Mouse (Mus musculus): Measurements from ENCODE around the gene Srebf1. TPM values are rescaled to one million over a fixed set of nuclear protein-coding genes. Genes with fewer than 3 reads are reported as not detected.
A peak's percentile ranks its signal among the peaks of the same experiment; 100 is the strongest.

Gene Srebf1
- polyA plus RNA-seq, 1 experiment from 2014 or later, result 70.9 TPM

GRCm38 (mm10) chr11:60188275-60188853 lies 34.0 kb downstream of the Srebf1 start:
- Histone ChIP-seq H3K9me3 (ENCODE audit: control insufficient read depth, low read depth, low read length) (no peaks in the 10 kb centered on the region), H3K27me3 (ENCODE audit: control insufficient read depth, insufficient read depth, low read length) (no peaks in the 10 kb centered on the region), H3K36me3 (ENCODE audit: control insufficient read depth, insufficient read depth, low read length) (peaks cover 73% of the 10 kb centered on the region), H3K4me1 (ENCODE audit: control insufficient read depth, insufficient read depth, low read length) (peaks cover 17% of the 10 kb centered on the region), H3K9ac (replicated peaks; ENCODE audit: low read depth, low read length) (no peak overlapping the region), H3K4me3 (ENCODE audit: low read depth, low read length) (no peak overlapping the region), H3K27ac (ENCODE audit: low read length) (no peak overlapping the region), H3K4me2 (replicated peaks; ENCODE audit: low read depth, low read length) (no peak overlapping the region)
- 87% methylated on average over 25 of the region's 25 CpGs for WGBS
- ATAC-seq (ENCODE audit: insufficient number of reproducible peaks, insufficient read depth, low FRiP score, low read depth), result no peak

DNA sequence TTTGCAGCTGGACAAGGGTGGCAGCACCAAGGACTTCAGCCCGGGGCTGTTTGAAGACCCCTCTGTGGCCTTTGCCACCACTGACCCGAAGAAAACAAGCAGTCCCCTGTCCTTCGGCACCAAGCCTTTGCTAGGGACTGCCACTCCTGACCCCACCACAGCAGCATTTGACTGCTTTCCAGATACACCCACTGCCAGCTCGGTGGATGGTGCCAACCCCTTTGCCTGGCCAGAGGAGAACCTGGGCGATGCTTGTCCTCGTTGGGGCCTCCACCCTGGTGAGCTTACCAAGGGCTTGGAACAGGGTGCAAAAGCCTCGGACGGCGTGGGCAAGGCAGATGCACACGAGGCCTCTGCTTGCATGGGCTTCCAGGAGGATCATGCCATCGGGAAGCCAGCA lies 35.3 kb downstream of the Srebf1 start:
- peaks cover 70% of the 10 kb centered on the region for H3K36me3 ChIP-seq (ENCODE audit: control insufficient read depth, insufficient read depth, low read length)
- no peaks in the 10 kb centered on the region for H3K9me3 ChIP-seq (ENCODE audit: control insufficient read depth, low read depth, low read length)
- WGBS, result 82% methylated on average over 11 of the region's 11 CpGs
- ATAC-seq (ENCODE audit: insufficient number of reproducible peaks, insufficient read depth, low FRiP score, low read depth), result no peak
- no peak overlapping the region for H3K9ac ChIP-seq (replicated peaks; ENCODE audit: low read depth, low read length)
- H3K4me2 ChIP-seq (replicated peaks; ENCODE audit: low read depth, low read length), result no peak overlapping the region
- no peaks in the 10 kb centered on the region for H3K27me3 ChIP-seq (ENCODE audit: control insufficient read depth, insufficient read depth, low read length)
- H3K4me3 ChIP-seq (ENCODE audit: low read depth, low read length), result no peak overlapping the region
- H3K4me1 ChIP-seq (ENCODE audit: control insufficient read depth, insufficient read depth, low read length), result peaks cover 30% of the 10 kb centered on the region
- no peak overlapping the region for H3K27ac ChIP-seq (ENCODE audit: low read length)

DNA sequence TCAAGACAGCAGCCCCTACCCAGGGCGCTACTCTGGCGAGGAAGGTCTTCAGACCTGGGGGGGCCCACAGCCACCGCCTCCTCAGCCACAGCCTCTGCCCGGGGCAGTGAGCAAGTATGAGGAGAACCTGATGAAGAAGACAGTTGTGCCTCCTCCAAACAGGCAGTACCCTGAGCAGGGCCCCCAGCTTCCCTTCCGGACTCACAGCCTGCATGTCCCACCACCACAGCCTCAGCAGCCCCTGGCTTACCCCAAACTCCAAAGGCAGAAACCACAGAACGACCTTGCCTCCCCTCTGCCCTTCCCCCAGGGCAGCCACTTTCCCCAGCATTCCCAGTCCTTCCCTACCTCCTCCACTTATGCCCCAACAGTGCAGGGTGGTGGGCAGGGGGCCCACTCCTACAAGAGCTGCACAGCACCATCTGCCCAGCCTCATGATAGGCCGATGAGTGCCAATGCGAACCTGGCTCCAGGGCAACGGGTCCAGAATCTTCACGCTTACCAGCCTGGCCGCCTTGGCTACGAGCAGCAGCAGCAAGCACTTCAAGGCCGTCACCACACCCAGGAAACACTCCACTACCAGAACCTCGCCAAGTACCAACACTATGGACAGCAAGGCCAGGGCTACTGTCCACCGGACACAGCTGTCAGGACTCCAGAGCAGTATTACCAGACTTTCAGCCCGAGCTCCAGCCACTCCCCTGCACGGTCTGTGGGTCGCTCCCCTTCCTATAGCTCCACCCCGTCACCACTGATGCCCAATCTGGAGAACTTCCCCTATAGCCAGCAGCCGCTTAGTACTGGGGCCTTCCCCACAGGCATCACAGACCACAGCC lies 36.8 kb downstream of the Srebf1 start:
- Histone ChIP-seq H3K9me3 (ENCODE audit: control insufficient read depth, low read depth, low read length) (no peaks in the 10 kb centered on the region), H3K4me1 (ENCODE audit: control insufficient read depth, insufficient read depth, low read length) (peaks cover 43% of the 10 kb centered on the region), H3K36me3 (ENCODE audit: control insufficient read depth, insufficient read depth, low read length) (peaks cover 56% of the 10 kb centered on the region), H3K4me2 (replicated peaks; ENCODE audit: low read depth, low read length) (no peak overlapping the region), H3K4me3 (ENCODE audit: low read depth, low read length) (no peak overlapping the region), H3K27ac (ENCODE audit: low read length) (0 out of 2 replicates have a peak overlapping the region, but pooled peaks have one; percentile 2), H3K9ac (replicated peaks; ENCODE audit: low read depth, low read length) (no peak overlapping the region), H3K27me3 (ENCODE audit: control insufficient read depth, insufficient read depth, low read length) (no peaks in the 10 kb centered on the region)
- no peak for ATAC-seq (ENCODE audit: insufficient number of reproducible peaks, insufficient read depth, low FRiP score, low read depth)
- WGBS, result 73% methylated on average over 20 of the region's 20 CpGs

GRCm38 (mm10) chr11:60184346-60185325 lies 37.7 kb downstream of the Srebf1 start:
- H3K9me3 ChIP-seq (ENCODE audit: control insufficient read depth, low read depth, low read length), result no peaks in the 10 kb centered on the region
- H3K4me1 ChIP-seq (ENCODE audit: control insufficient read depth, insufficient read depth, low read length), result peaks cover 49% of the 10 kb centered on the region
- peaks cover 46% of the 10 kb centered on the region for H3K36me3 ChIP-seq (ENCODE audit: control insufficient read depth, insufficient read depth, low read length)
- no peak overlapping the region for H3K9ac ChIP-seq (replicated peaks; ENCODE audit: low read depth, low read length)
- H3K27me3 ChIP-seq (ENCODE audit: control insufficient read depth, insufficient read depth, low read length), result no peaks in the 10 kb centered on the region
- no peak overlapping the region for H3K4me2 ChIP-seq (replicated peaks; ENCODE audit: low read depth, low read length)
- H3K27ac ChIP-seq (ENCODE audit: low read length), result peak overlapping the region; percentile 58; the same call in 1 of the 2 replicates
- H3K4me3 ChIP-seq (ENCODE audit: low read depth, low read length), result no peak overlapping the region
- WGBS, result 49% methylated on average over 22 of the region's 22 CpGs
- ATAC-seq (ENCODE audit: insufficient number of reproducible peaks, insufficient read depth, low FRiP score, low read depth), result no peak

- peak overlapping the region; percentile 28; the same call in 1 of the 2 replicates for H3K27ac ChIP-seq (ENCODE audit: low read length)
These were observed 39.6 kb downstream of the Srebf1 start for GRCm38 (mm10) chr11:60182741-60183140.

DNA sequence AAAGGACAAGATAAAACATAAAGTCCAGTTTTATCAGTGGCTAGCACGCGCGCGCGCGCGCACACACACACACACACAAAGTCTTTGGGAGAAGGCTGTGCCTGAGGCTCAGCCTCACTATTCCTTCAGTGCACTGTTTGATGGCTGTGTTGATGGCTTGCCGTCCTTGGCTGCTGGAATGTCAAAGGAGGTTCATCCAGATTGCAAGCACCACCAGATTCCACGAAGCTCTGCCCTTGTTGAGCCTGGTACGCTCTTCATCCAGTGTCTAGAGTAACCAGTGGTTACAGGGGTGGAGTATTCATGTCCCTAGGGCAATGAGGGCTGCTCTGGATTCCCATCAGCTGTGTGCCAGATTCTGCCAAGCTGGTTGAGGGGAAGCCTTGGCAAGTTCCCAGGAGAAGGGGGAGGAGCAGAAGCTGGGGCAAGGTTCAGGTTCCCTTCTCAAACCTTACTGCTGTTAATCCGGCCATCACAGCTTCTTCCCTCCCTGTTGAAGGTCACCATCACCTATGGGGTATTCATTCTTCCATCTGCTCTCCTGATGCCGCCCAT lies 40.2 kb downstream of the Srebf1 start:
- ATAC-seq (ENCODE audit: insufficient number of reproducible peaks, insufficient read depth, low FRiP score, low read depth), result no peak
- 77% methylated on average over 12 of the region's 12 CpGs for WGBS
- Histone ChIP-seq H3K27ac (ENCODE audit: low read length) (peak overlapping the region; percentile 28; the same call in 1 of the 2 replicates), H3K4me2 (replicated peaks; ENCODE audit: low read depth, low read length) (no peak overlapping the region), H3K4me3 (ENCODE audit: low read depth, low read length) (no peak overlapping the region), H3K4me1 (ENCODE audit: control insufficient read depth, insufficient read depth, low read length) (peaks cover 69% of the 10 kb centered on the region), H3K9me3 (ENCODE audit: control insufficient read depth, low read depth, low read length) (no peaks in the 10 kb centered on the region), H3K27me3 (ENCODE audit: control insufficient read depth, insufficient read depth, low read length) (no peaks in the 10 kb centered on the region), H3K9ac (replicated peaks; ENCODE audit: low read depth, low read length) (no peak overlapping the region), H3K36me3 (ENCODE audit: control insufficient read depth, insufficient read depth, low read length) (peaks cover 21% of the 10 kb centered on the region)

More at GRCm38 (mm10) chr11:60182741-60183140, 39.6 kb downstream of the Srebf1 start:
- no peak for ATAC-seq (ENCODE audit: insufficient number of reproducible peaks, insufficient read depth, low FRiP score, low read depth)
- H3K9me3 ChIP-seq (ENCODE audit: control insufficient read depth, low read depth, low read length), result no peaks in the 10 kb centered on the region
- H3K4me2 ChIP-seq (replicated peaks; ENCODE audit: low read depth, low read length), result no peak overlapping the region
- peaks cover 63% of the 10 kb centered on the region for H3K4me1 ChIP-seq (ENCODE audit: control insufficient read depth, insufficient read depth, low read length)
- H3K4me3 ChIP-seq (ENCODE audit: low read depth, low read length), result no peak overlapping the region
- H3K9ac ChIP-seq (replicated peaks; ENCODE audit: low read depth, low read length), result no peak overlapping the region
- H3K27me3 ChIP-seq (ENCODE audit: control insufficient read depth, insufficient read depth, low read length), result no peaks in the 10 kb centered on the region
- WGBS, result 39% methylated on average over 2 of the region's 2 CpGs
- peaks cover 27% of the 10 kb centered on the region for H3K36me3 ChIP-seq (ENCODE audit: control insufficient read depth, insufficient read depth, low read length)

GRCm38 (mm10) chr11:60178506-60178905 lies 43.9 kb downstream of the Srebf1 start:
- ATAC-seq (ENCODE audit: insufficient number of reproducible peaks, insufficient read depth, low FRiP score, low read depth), result no peak
- no peaks in the 10 kb centered on the region for H3K36me3 ChIP-seq (ENCODE audit: control insufficient read depth, insufficient read depth, low read length)
- no peak overlapping the region for H3K4me3 ChIP-seq (ENCODE audit: low read depth, low read length)
- no peak overlapping the region for H3K4me2 ChIP-seq (replicated peaks; ENCODE audit: low read depth, low read length)
- H3K9me3 ChIP-seq (ENCODE audit: control insufficient read depth, low read depth, low read length), result no peaks in the 10 kb centered on the region
- no peaks in the 10 kb centered on the region for H3K27me3 ChIP-seq (ENCODE audit: control insufficient read depth, insufficient read depth, low read length)
- H3K27ac ChIP-seq (ENCODE audit: low read length), result peak overlapping the region; percentile 90; the same call in 1 of the 2 replicates
- H3K4me1 ChIP-seq (ENCODE audit: control insufficient read depth, insufficient read depth, low read length), result peaks cover 68% of the 10 kb centered on the region
- H3K9ac ChIP-seq (replicated peaks; ENCODE audit: low read depth, low read length), result no peak overlapping the region

- Histone ChIP-seq H3K4me3 (ENCODE audit: low read depth, low read length) (no peak overlapping the region), H3K9me3 (ENCODE audit: control insufficient read depth, low read depth, low read length) (no peaks in the 10 kb centered on the region), H3K27me3 (ENCODE audit: control insufficient read depth, insufficient read depth, low read length) (no peaks in the 10 kb centered on the region), H3K27ac (ENCODE audit: low read length) (peak overlapping the region; percentile 90; the same call in 1 of the 2 replicates), H3K36me3 (ENCODE audit: control insufficient read depth, insufficient read depth, low read length) (no peaks in the 10 kb centered on the region), H3K4me1 (ENCODE audit: control insufficient read depth, insufficient read depth, low read length) (peaks cover 65% of the 10 kb centered on the region), H3K4me2 (replicated peaks; ENCODE audit: low read depth, low read length) (peak overlapping the region; percentile 98; the same call in 1 of the 2 replicates), H3K9ac (replicated peaks; ENCODE audit: low read depth, low read length) (no peak overlapping the region)
- 37% methylated on average over 6 of the region's 6 CpGs for WGBS
- ATAC-seq (ENCODE audit: insufficient number of reproducible peaks, insufficient read depth, low FRiP score, low read depth), result no peak
These were observed 44.4 kb downstream of the Srebf1 start for GRCm38 (mm10) chr11:60178005-60178404.

All from stomach, embryonic 14.5 days (tissue).